Mouse (Mus musculus) neural tube, embryonic 14.5 days (tissue): ENCODE data around the gene Ltc4s. TPM values are rescaled to one million over a fixed set of nuclear protein-coding genes. Genes with fewer than 3 reads are reported as not detected.

ENCODE experiments used
- ATAC-seq: fragments of 200-750 bp; cut with Nextera tagmentation; 2 replicates; pipeline ENCODE4 v1.8.0; 2017; ENCODE audit warnings: low read depth, mild to moderate bottlenecking, moderate TSS enrichment, moderate library complexity
- H3K27ac ChIP-seq: fragments of 300-500 bp; sonication (generic); 2 replicates; pipeline ENCODE4 v1.5.1; 2014; ENCODE audit warnings: low read depth, mild to moderate bottlenecking, control low read depth, low read length, moderate library complexity, mixed read lengths
- H3K27me3 ChIP-seq: fragments of 300-500 bp; sonication (generic); 2 replicates; pipeline ENCODE4 v1.6.1; 2014; ENCODE audit warnings: low read length; ENCODE audit not compliant: control insufficient read depth, insufficient read depth
- H3K36me3 ChIP-seq: fragments of 300-500 bp; sonication (generic); 2 replicates; pipeline ENCODE4 v1.6.1; 2014; ENCODE audit warnings: low read length, mixed read lengths; ENCODE audit not compliant: control insufficient read depth, insufficient read depth
- H3K4me1 ChIP-seq: fragments of 300-500 bp; sonication (generic); 2 replicates; pipeline ENCODE4 v1.6.1; 2014; ENCODE audit warnings: low read length; ENCODE audit not compliant: control insufficient read depth, insufficient read depth
- H3K4me2 ChIP-seq: fragments of 300-500 bp; sonication (generic); 2 replicates; pipeline ENCODE4 v1.6.1; 2014; ENCODE audit warnings: mild to moderate bottlenecking, low read depth, low read length, control low read depth
- H3K4me3 ChIP-seq: fragments of 300-500 bp; sonication (generic); 2 replicates; pipeline ENCODE4 v1.5.1; 2014; ENCODE audit warnings: low read depth, low read length, control low read depth, mixed read lengths
- H3K9ac ChIP-seq: fragments of 300-500 bp; sonication (generic); replicated peaks from 2 replicates; pipeline ENCODE4 v1.6.1; 2014; ENCODE audit warnings: low read depth, mild to moderate bottlenecking, control low read depth, low read length, mixed read lengths
- H3K9me3 ChIP-seq: fragments of 300-500 bp; sonication (generic); 2 replicates; pipeline ENCODE4 v1.6.1; 2016; ENCODE audit warnings: low read length; ENCODE audit not compliant: control insufficient read depth
- WGBS: fragments of 180-500 bp; shearing (Covaris S2); extraction: QIAGEN DNeasy Blood & Tissue Kit; methylation state at CpG from one replicate; pipeline ENCODE4 v1.1.7; 2014; 5-methylcytosine and 5-hydroxymethylcytosine counted together
- polyA plus RNA-seq: library from polyadenylated mRNA; unstranded; fragments of >200 nt; fragmentation: Nextera tagmentation; extraction: Ambion mirVana; gene quantifications from 2 replicates; pipeline ENCODE4 v1.2.1, GENCODE M21; 2014

The Ltc4s gene
- polyA plus RNA-seq, 1 experiment from 2014 or later, result 1.3 TPM

DNA sequence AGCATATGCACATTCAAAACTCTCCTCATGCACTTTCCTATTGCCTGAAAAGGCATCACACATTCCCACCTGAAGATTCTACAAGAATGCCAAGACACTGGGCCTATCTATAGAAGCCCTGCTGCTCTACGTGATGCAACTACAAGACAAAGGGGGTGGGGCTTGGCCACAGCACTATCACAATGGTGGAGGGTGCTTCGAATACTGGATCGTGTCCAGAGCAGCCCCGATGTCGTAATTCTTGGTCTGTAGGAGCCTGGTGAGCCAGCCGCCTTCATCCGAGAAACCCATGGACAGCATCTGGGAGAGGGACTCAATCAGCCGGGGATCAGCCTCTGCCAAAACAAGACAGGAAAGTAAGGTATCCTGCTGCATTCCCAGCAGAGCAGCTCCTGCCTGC lies 37.8 kb downstream of the Ltc4s start:
- Histone ChIP-seq H3K4me1 (no peaks in the 10 kb centered on the region), H3K4me2 (no peak overlapping the region), H3K36me3 (peaks cover 67% of the 10 kb centered on the region), H3K9ac (no peak overlapping the region), H3K4me3 (no peak overlapping the region), H3K9me3 (no peaks in the 10 kb centered on the region), H3K27ac (no peak overlapping the region), H3K27me3 (no peaks in the 10 kb centered on the region)
- no peak for ATAC-seq
- 73% methylated on average over 8 of the region's 8 CpGs for WGBS

DNA sequence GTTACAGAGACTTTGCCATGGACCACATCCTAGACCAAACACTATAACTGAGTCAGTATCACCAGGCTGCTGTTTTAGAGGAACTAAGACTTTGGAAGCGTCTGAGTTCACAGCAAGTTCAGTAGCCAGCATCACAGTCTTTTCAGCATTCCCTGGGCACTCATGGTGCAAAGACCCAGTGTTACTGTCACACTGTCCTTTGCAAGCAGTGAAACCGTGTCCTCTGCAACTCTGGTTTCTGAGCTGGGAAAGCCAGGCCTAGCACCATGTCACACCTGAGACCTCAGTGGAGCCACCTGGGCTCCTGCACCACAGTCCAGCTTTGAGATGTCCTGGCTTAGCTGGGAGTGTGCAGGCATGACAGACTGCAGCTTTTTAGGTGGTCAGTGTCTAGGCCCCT lies 39.5 kb downstream of the Ltc4s start:
- H3K4me3 ChIP-seq, result no peak overlapping the region
- H3K9ac ChIP-seq, result no peak overlapping the region
- ATAC-seq, result no peak
- no peaks in the 10 kb centered on the region for H3K27me3 ChIP-seq
- 95% methylated on average over 2 of the region's 2 CpGs for WGBS
- H3K36me3 ChIP-seq, result peaks cover 59% of the 10 kb centered on the region
- H3K9me3 ChIP-seq, result no peaks in the 10 kb centered on the region
- no peaks in the 10 kb centered on the region for H3K4me1 ChIP-seq
- H3K4me2 ChIP-seq, result no peak overlapping the region
- no peak overlapping the region for H3K27ac ChIP-seq

DNA sequence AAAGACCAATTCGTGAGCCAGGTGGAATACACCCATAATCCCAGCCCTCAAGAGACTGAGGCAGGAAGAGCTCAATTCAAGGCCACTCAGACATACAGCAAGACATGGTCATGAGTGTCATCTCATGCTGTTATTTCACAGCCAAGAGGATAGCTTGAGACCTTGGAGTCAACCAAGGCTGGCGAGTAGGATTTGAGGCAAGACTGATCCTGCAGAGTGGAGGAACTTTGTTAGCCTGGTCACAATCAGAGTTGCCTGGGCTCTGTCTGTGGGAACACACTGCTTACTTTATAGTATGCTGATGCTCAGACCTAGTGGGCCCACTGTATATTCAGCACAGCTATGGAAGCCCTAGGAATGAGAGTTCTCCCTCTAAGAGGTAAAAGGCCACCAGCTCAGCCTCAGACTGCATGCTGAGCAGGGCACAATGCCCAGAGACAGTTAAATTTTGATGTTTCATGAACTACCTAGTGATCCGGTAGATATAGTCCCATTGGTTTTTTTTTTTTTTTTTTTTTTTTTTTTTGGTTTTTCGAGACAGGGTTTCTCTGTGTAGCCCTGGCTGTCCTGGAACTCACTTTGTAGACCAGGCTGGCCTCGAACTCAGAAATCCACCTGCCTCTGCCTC lies 40.1 kb downstream of the Ltc4s start:
- H3K4me2 ChIP-seq, result no peak overlapping the region
- ATAC-seq, result no peak
- 93% methylated on average over 3 of the region's 5 CpGs for WGBS
- no peak overlapping the region for H3K9ac ChIP-seq
- H3K27me3 ChIP-seq, result no peaks in the 10 kb centered on the region
- no peak overlapping the region for H3K27ac ChIP-seq
- H3K36me3 ChIP-seq, result peaks cover 58% of the 10 kb centered on the region
- no peaks in the 10 kb centered on the region for H3K4me1 ChIP-seq
- H3K4me3 ChIP-seq, result no peak overlapping the region
- H3K9me3 ChIP-seq, result no peaks in the 10 kb centered on the region

DNA sequence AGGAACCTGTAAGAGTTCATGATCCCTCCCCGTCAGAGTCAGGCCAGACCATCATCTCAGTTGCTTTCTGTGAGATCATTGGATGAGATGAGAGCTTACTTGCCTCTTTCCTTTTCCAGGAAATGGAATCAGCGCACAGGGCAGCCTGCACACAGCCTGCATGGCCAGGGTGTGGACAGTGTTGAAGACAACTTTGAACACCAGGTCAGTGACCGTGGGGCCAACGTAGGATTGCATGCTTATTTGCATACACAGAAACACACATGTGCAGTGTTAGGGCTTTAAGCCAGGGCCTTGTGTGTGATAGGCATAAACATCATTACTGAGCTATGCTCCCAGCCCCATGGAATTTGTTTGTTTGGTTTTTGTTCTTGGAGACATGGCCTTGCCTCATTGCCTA lies 40.9 kb downstream of the Ltc4s start:
- H3K9me3 ChIP-seq, result no peaks in the 10 kb centered on the region
- H3K4me3 ChIP-seq, result no peak overlapping the region
- H3K4me2 ChIP-seq, result no peak overlapping the region
- no peaks in the 10 kb centered on the region for H3K4me1 ChIP-seq
- 97% methylated on average over 4 of the region's 4 CpGs for WGBS
- peaks cover 52% of the 10 kb centered on the region for H3K36me3 ChIP-seq
- no peak overlapping the region for H3K9ac ChIP-seq
- no peak overlapping the region for H3K27ac ChIP-seq
- no peaks in the 10 kb centered on the region for H3K27me3 ChIP-seq
- no peak for ATAC-seq

DNA sequence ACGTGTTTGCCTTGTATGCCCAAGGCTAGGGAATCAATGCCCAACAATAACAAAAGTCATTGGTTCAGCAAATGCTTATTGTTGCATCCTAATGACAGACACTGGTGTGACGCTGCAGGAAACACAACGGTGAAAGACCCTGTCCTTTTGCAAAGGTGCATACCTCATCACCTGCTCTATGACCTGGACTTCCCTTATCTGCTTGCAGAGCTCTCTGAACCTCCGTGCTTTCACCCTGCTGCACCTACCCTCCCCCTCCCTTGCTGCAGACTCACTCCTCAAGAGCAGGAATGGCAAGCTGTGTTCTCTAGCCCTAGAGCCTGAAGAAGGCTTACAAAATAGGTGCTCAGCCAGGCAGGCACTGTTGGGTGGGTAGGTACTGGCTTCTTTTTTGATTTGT lies 43.6 kb downstream of the Ltc4s start:
- no peak overlapping the region for H3K4me3 ChIP-seq
- ATAC-seq, result no peak
- H3K27me3 ChIP-seq, result no peaks in the 10 kb centered on the region
- H3K9me3 ChIP-seq, result no peaks in the 10 kb centered on the region
- H3K27ac ChIP-seq, result no peak overlapping the region
- no peak overlapping the region for H3K4me2 ChIP-seq
- no peak overlapping the region for H3K9ac ChIP-seq
- WGBS, result 89% methylated on average over 4 of the region's 4 CpGs
- H3K4me1 ChIP-seq, result no peaks in the 10 kb centered on the region
- H3K36me3 ChIP-seq, result peaks cover 25% of the 10 kb centered on the region

DNA sequence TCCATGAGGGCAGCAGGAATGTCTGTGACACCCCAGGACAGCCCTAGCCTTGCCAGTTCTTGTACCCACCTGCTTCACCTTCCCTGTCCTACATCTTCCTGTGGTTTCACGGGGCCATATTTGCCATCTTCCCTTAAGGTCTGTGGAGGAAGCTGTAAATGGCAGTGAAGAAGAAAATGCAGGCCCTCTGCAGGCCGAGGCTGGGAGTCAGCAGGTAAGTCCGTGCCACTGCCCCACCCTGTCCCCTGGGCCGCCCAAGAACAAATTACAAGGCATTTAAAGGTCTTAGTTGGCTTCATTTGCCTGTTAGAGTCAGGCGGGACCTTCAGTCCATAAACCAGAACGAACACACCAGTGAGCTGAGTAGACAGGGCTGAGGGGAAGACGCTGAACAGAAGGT lies 44.3 kb downstream of the Ltc4s start:
- ATAC-seq, result no peak

DNA sequence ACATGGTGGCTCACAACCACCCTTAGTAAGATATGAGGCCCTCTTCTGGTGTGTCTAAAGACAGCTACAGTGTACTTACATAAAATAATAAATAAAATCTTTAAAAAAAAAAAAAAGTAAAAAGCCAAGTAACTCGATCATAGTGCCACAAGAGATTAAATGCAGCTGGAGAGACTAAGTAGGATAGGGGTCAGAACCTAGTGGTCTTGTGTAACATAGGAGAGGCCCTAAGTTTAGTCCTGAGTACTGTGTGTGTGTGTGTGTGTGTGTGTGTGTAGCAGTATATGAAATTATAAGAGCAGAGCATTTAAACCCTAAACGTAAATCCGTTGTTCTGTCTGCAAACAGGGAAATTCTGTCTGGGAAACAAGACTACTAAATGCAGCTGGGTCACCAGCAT lies 46.1 kb downstream of the Ltc4s start:
- Histone ChIP-seq H3K27ac (no peak overlapping the region), H3K9ac (no peak overlapping the region), H3K36me3 (0 out of 2 replicates have a peak, but pooled peaks cover 16% of the 10 kb centered on the region), H3K27me3 (no peaks in the 10 kb centered on the region), H3K9me3 (no peaks in the 10 kb centered on the region), H3K4me2 (no peak overlapping the region), H3K4me3 (no peak overlapping the region), H3K4me1 (no peaks in the 10 kb centered on the region)
- no peak for ATAC-seq
- 95% methylated on average over 3 of the region's 3 CpGs for WGBS

More for the DNA sequence above, 44.3 kb downstream of the Ltc4s start:
- no peaks in the 10 kb centered on the region for H3K9me3 ChIP-seq
- no peak overlapping the region for H3K27ac ChIP-seq
- H3K4me2 ChIP-seq, result no peak overlapping the region
- H3K36me3 ChIP-seq, result peaks cover 17% of the 10 kb centered on the region; the same call in 1 of the 2 replicates
- no peaks in the 10 kb centered on the region for H3K4me1 ChIP-seq
- no peak overlapping the region for H3K4me3 ChIP-seq
- no peak overlapping the region for H3K9ac ChIP-seq
- H3K27me3 ChIP-seq, result no peaks in the 10 kb centered on the region
- 80% methylated on average over 7 of the region's 7 CpGs for WGBS

DNA sequence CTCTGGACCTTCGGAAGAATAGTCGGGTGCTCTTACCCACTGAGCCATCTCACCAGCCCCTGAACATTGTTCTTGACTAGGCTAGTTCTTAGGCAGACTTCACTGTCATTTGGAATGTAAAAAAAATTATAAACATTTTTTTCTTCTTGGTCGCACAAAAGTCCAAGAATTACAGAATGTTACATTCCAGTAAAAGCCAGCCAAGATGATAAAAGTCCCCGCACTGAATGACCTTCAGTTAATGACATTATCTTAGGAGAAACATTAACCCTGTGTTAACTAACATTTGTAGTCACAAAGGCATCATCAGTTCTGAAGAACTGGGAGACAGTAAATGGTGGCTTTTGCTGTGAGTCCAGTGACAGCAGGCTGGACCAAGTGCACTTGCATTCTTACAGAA lies 48.1 kb downstream of the Ltc4s start:
- no peak for ATAC-seq
- Histone ChIP-seq H3K27me3 (no peaks in the 10 kb centered on the region), H3K9me3 (no peaks in the 10 kb centered on the region), H3K27ac (no peak overlapping the region), H3K4me3 (no peak overlapping the region), H3K4me1 (no peaks in the 10 kb centered on the region), H3K4me2 (no peak overlapping the region), H3K9ac (no peak overlapping the region), H3K36me3 (0 out of 2 replicates have a peak, but pooled peaks cover 9% of the 10 kb centered on the region)
- 89% methylated on average over 4 of the region's 4 CpGs for WGBS

DNA sequence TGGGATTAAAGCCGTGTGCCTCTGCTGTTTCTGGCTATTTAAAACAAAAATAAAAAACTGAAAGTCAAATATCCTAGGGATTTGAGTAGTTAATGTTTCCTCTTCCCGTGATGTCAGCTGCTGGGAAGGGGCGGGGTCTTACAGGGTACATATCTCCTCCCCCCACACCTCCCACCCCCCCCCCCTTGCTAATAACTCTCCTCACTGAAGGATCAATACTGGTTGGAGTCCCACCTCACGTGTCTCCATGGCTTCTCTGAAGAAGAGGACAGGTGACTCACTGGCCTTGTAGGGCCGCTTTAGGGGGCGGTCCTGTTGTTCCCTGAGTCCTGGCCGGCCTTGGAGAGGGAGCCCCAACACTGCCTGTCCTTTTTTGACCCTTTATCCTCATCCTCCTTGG lies 49.7 kb downstream of the Ltc4s start:
- no peak overlapping the region for H3K4me2 ChIP-seq
- no peak overlapping the region for H3K4me3 ChIP-seq
- no peak for ATAC-seq
- no peaks in the 10 kb centered on the region for H3K9me3 ChIP-seq
- peaks cover 4% of the 10 kb centered on the region; the same call in 1 of the 2 replicates for H3K36me3 ChIP-seq
- H3K4me1 ChIP-seq, result no peaks in the 10 kb centered on the region
- 74% methylated on average over 7 of the region's 7 CpGs for WGBS
- H3K9ac ChIP-seq, result no peak overlapping the region
- H3K27ac ChIP-seq, result no peak overlapping the region
- no peaks in the 10 kb centered on the region for H3K27me3 ChIP-seq
